Mouse (Mus musculus) heart, embryonic 14.5 days (tissue): ENCODE measurements around the gene Kctd6. TPM values are rescaled to one million over a fixed set of nuclear protein-coding genes. Genes with fewer than 3 reads are reported as not detected.

ENCODE experiments used
- ATAC-seq: fragments of 200-750 bp; cut with Nextera tagmentation; 2 replicates; pipeline ENCODE4 v1.8.0; 2017; ENCODE audit warnings: low read depth, moderate TSS enrichment; ENCODE audit not compliant: insufficient number of reproducible peaks, insufficient read depth, low FRiP score
- H3K27ac ChIP-seq, 2 experiments: fragments of 200-500 bp in 1 of 2; fragments of 300-500 bp in 1 of 2; sonication (generic) in 1 of 2; replicated peaks in 1 of 2; 2 replicates each; pipeline ENCODE4 v1.5.1; 2012 to 2014; ENCODE audit warnings: low read depth in 2 of 2, low read length in 2 of 2, control low read depth in 1 of 2, mild to moderate bottlenecking in 1 of 2, mixed read lengths in 1 of 2; ENCODE audit not compliant: control insufficient read depth in 1 of 2, insufficient read depth in 1 of 2
- H3K27me3 ChIP-seq: fragments of 300-500 bp; sonication (generic); 2 replicates; pipeline ENCODE4 v1.6.1; 2014; ENCODE audit warnings: mild to moderate bottlenecking, low read length, control low read depth; ENCODE audit not compliant: control insufficient read depth, insufficient read depth
- H3K36me3 ChIP-seq: fragments of 300-500 bp; sonication (generic); 2 replicates; pipeline ENCODE4 v1.6.1; 2014; ENCODE audit warnings: mild to moderate bottlenecking, control low read depth, low read length, mixed read lengths; ENCODE audit not compliant: control insufficient read depth, insufficient read depth
- H3K4me1 ChIP-seq, 2 experiments: fragments of 200-500 bp in 1 of 2; fragments of 300-500 bp in 1 of 2; sonication (generic) in 1 of 2; 2 replicates each; pipeline ENCODE4 v1.6.1; 2012 to 2014; ENCODE audit warnings: low read length in 2 of 2, control low read depth in 1 of 2, mixed read lengths in 1 of 2; ENCODE audit not compliant: control insufficient read depth in 2 of 2, insufficient read depth in 2 of 2
- H3K4me2 ChIP-seq: fragments of 300-500 bp; sonication (generic); 2 replicates; pipeline ENCODE4 v1.6.1; 2014; ENCODE audit warnings: mild to moderate bottlenecking, low read length
- H3K4me3 ChIP-seq, 2 experiments: fragments of 200-500 bp in 1 of 2; fragments of 300-500 bp in 1 of 2; sonication (generic) in 1 of 2; 2 replicates each; pipeline ENCODE4 v1.5.1; 2012 to 2014; ENCODE audit warnings: low read length in 2 of 2, mild to moderate bottlenecking in 2 of 2, control low read depth in 1 of 2, low read depth in 1 of 2, moderate library complexity in 1 of 2; ENCODE audit not compliant: control insufficient read depth in 1 of 2, insufficient read depth in 1 of 2
- H3K9ac ChIP-seq: fragments of 300-500 bp; sonication (generic); 2 replicates; pipeline ENCODE4 v1.6.1; 2014; ENCODE audit warnings: mild to moderate bottlenecking, low read length
- H3K9me3 ChIP-seq: fragments of 300-500 bp; sonication (generic); 2 replicates; pipeline ENCODE4 v1.6.1; 2016; ENCODE audit warnings: low read length, control low read depth; ENCODE audit not compliant: control insufficient read depth
- WGBS: fragments of 180-500 bp; shearing (Covaris S2); extraction: QIAGEN DNeasy Blood & Tissue Kit; methylation state at CpG from one replicate; pipeline ENCODE4 v1.1.7; 2014; 5-methylcytosine and 5-hydroxymethylcytosine counted together
- polyA plus RNA-seq: library from polyadenylated mRNA; unstranded; fragments of >200 nt; fragmentation: Nextera tagmentation; extraction: Ambion mirVana; gene quantifications from 2 replicates; pipeline ENCODE4 v1.2.1, GENCODE M21; 2014

The Kctd6 gene
- polyA plus RNA-seq, 1 experiment from 2014 or later: 14.3 TPM

DNA sequence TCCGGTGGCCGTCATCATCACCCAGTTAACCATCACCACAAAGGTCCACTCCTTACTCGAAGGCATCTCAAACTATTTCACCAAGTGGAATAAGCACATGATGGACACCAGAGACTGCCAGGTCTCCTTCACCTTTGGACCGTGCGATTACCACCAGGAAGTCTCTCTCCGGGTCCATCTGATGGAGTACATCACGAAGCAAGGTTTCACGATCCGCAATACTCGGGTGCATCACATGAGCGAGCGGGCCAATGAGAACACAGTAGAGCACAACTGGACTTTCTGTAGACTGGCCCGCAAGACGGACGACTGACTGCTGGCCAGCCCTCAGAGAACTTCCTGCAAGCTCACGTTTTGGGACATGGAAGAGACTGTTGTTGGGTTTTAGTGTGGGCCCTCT is 8.6 kb downstream of the Kctd6 start:
- no peak overlapping the region for H3K27ac ChIP-seq
- ATAC-seq: no peak
- no peak overlapping the region for H3K9ac ChIP-seq
- H3K4me2 ChIP-seq: no peak overlapping the region
- no peaks in the 10 kb centered on the region for H3K9me3 ChIP-seq
- H3K27me3 ChIP-seq: no peaks in the 10 kb centered on the region
- H3K4me1 ChIP-seq: peaks cover 2 to 11% of the 10 kb centered on the region in 2 experiments; a peak in 3 of 4 replicates
- no peak overlapping the region for H3K4me3 ChIP-seq
- 93% methylated on average over 16 of the region's 16 CpGs for WGBS
- peaks cover 23% of the 10 kb centered on the region for H3K36me3 ChIP-seq

DNA sequence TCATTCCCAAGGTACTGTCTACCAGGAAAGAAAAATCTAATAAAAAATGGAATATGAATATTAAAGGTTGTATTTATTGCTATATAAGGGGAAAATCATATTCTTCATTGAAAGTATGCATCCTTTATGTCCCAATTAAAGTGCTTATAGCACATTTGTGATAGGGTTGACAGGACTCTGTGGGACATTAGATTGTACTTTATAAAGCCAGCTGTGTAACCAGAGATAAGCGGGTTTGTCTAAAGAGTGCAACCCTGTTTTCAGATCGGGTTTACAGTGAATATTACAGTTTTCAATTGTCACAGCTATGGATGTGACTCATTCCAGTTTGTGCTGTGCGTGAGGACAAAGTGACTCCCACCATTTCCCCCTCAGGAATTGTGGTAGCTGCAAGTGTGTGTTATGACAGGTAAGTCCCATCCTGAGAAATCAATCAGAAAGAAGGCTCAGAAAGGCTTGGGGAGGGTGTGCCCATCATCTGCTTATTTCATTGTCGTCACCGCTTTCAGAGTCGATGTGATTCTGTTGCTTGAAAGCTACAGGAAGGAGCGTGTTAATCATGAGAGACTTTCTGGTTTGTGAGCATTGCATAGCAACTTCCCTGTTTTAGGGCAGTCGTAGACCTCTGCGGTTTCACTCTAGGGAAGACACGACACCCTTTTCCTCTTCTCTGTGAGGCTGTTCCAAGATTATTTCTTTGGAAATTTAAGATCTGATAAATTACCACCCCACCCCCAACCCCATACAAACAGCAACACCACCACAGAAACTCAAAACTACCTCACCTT is 9.8 kb downstream of the Kctd6 start:
- 84% methylated on average over 10 of the region's 10 CpGs for WGBS
- Histone ChIP-seq H3K9ac (no peak overlapping the region), H3K9me3 (no peaks in the 10 kb centered on the region)

DNA sequence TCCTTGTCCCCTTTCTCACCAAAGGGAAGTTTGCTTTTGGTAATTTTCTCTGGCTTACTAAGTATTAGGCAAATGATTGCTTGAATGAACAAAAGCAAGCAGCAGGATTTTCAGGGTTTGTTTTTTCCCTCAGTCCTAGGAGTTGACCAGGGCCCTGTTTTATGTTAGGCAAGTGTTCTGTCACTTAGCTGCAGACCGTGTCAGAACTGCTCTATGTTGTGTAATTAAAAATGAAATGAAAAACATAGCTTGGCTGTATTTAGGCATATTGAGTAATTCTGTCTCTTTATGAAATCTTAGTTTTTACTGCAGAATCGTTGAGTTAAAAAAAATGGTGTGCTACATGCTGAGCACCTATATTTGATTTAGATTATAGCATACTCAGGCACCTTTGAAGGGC is 10.9 kb downstream of the Kctd6 start:
- Histone ChIP-seq H3K9me3 (no peaks in the 10 kb centered on the region), H3K4me1 (no peaks in the 10 kb centered on the region), H3K27ac (no peak overlapping the region), H3K36me3 (peaks cover 23% of the 10 kb centered on the region), H3K4me2 (no peak overlapping the region), H3K4me3 (no peak overlapping the region), H3K27me3 (no peaks in the 10 kb centered on the region), H3K9ac (no peak overlapping the region)
- ATAC-seq: no peak
- WGBS: 68% methylated on average over 2 of the region's 2 CpGs

More for the DNA sequence above, 9.8 kb downstream of the Kctd6 start:
- H3K36me3 ChIP-seq: peaks cover 23% of the 10 kb centered on the region
- H3K27ac ChIP-seq: no peak overlapping the region
- H3K4me3 ChIP-seq: no peak overlapping the region
- H3K4me2 ChIP-seq: no peak overlapping the region
- ATAC-seq: no peak
- H3K27me3 ChIP-seq: no peaks in the 10 kb centered on the region
- peaks cover 2 to 10% of the 10 kb centered on the region in 2 experiments; a peak in 3 of 4 replicates for H3K4me1 ChIP-seq

DNA sequence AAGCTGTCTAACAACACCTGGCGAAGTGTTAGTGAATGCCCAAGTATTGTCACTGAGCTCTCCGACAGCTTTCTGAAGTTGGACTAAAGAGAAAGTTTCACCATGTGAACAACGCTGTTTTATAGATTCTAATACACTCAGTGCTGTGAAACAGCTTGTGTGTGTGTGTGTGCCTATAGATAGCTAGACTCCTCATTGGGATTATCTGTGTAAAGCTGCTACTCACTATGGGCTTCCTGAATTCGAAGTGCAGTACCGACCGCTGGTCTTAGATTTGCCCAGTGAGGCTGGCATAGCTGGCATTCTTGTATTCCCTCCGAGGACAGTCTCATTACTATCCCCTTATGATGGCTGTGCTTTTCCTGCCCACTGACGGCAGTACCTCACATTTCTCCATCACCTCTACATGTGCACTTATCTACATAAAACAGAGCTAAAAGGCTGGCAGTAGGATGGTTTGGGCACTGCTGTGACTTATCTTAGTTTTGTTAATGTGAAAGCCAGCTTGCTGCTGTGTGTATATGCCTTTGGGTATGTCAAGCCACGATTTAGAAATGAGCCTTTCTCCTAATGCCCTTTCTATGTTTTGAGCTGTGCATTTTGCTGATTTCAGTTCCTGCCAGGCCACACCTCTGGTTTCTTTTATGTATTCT is 15.6 kb downstream of the Kctd6 start:
- H3K4me1 ChIP-seq: peaks cover 5 to 9% of the 10 kb centered on the region in 2 experiments; a peak in 3 of 4 replicates
- no peak overlapping the region for H3K4me2 ChIP-seq
- 67% methylated on average over 9 of the region's 9 CpGs for WGBS
- ATAC-seq: no peak
- H3K9ac ChIP-seq: no peak overlapping the region
- H3K27ac ChIP-seq: no peak overlapping the region
- H3K36me3 ChIP-seq: no peaks in the 10 kb centered on the region
- H3K4me3 ChIP-seq: no peak overlapping the region
- H3K27me3 ChIP-seq: no peaks in the 10 kb centered on the region
- H3K9me3 ChIP-seq: no peaks in the 10 kb centered on the region

DNA sequence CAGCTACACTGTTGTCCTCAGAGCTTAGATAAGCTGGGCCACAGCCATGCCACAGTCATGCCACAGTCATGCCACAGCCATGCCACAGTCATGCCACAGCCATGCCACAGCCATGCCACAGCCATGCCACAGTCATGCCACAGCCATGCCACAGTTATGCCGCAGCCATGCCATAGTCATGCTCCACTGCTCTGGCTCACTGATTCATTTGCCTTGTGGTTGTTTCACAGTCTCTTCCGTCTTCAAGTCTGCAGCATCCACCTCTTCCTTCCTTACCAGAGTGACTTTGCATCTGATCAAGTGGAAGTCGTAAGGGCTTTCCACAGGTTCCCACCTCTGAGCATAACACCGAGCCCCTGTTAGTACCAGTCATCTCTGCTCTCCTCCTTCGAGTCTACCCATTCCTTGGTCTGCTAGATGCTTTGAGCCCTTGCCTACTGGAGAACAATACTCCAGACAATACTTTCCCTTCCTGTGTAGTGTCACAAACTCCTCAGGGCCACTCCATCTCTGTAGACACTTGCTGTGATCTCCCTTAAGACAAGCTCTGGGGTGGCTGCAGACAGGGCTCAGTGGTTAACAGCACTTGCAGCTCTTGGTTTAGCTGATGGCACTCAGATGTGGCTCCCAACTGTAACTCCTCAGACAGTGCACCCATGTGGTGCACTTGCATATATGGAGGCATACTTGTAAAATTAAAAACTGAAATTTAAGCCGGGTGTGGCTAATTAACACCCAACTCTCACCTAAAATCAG is 18.4 kb downstream of the Kctd6 start:
- Histone ChIP-seq H3K9me3 (no peaks in the 10 kb centered on the region), H3K4me3 (no peak overlapping the region), H3K9ac (no peak overlapping the region), H3K27ac (no peak overlapping the region), H3K36me3 (no peaks in the 10 kb centered on the region), H3K4me1 (peaks cover 5 to 9% of the 10 kb centered on the region in 2 experiments; a peak in 3 of 4 replicates), H3K4me2 (no peak overlapping the region), H3K27me3 (no peaks in the 10 kb centered on the region)
- WGBS: 70% methylated on average over 6 of the region's 6 CpGs
- ATAC-seq: no peak

DNA sequence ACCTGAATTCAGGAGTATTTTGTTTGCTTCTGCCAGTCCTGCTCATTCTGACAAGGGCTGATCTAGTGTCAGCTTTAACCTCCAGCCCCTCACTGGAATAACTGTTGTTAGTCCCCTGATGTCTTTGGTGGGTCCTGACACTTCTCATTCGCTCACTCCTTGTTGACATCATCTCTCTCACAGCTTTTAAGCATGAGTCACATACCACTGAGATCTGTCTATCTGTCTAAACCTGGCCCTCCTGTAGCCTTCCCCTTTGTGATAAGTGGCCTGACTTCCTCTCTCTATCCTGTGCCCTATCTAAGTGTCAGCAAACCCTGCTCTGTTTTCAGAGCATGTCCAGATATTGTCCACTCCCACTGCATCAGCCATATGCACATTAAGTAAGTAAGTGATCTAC is 19.3 kb downstream of the Kctd6 start:
- no peak overlapping the region for H3K4me3 ChIP-seq
- no peaks in the 10 kb centered on the region for H3K36me3 ChIP-seq
- H3K9me3 ChIP-seq: no peaks in the 10 kb centered on the region
- 3% methylated on average over 1 of the region's 1 CpGs for WGBS
- H3K27me3 ChIP-seq: no peaks in the 10 kb centered on the region
- H3K9ac ChIP-seq: no peak overlapping the region
- peaks cover 5 to 9% of the 10 kb centered on the region in 2 experiments; a peak in 3 of 4 replicates for H3K4me1 ChIP-seq
- 0 out of 2 replicates have a peak, but pooled peaks have one; percentile 50 for ATAC-seq
- H3K4me2 ChIP-seq: no peak overlapping the region
- no peak overlapping the region for H3K27ac ChIP-seq

DNA sequence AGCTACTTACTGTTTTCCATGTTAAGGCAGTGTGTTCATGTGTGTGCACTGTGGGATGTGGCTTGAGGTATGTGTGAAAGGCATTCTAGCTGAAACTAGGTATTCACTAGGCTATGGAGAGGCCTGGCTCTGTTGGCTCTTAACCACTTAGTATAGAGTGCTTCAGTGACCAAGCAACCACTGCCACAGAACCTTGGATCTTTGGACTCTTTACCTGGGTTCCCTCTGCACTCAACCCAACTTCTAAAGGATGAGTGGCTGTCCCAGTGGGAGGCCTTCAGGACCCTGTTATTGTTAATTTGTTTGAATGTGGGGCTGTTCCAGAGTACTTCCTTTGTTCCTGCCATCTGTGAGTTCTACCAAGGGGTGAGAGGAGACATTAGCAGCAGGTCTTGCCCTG is 27.9 kb downstream of the Kctd6 start:
- no peak for ATAC-seq
- no peaks in the 10 kb centered on the region for H3K4me1 ChIP-seq

More for the DNA sequence above, 27.9 kb downstream of the Kctd6 start:
- no peaks in the 10 kb centered on the region for H3K9me3 ChIP-seq
- H3K4me2 ChIP-seq: no peak overlapping the region
- H3K9ac ChIP-seq: no peak overlapping the region
- H3K36me3 ChIP-seq: no peaks in the 10 kb centered on the region
- no peak overlapping the region for H3K4me3 ChIP-seq
- H3K27me3 ChIP-seq: no peaks in the 10 kb centered on the region
- no peak overlapping the region for H3K27ac ChIP-seq
